Mouse (Mus musculus) heart, adult 2 months (tissue): ENCODE results near the gene Rps6kb2.

Experiments used
- EP300 ChIP-seq: fragments of 200-500 bp; IDR thresholded peaks from 2 replicates; pipeline ENCODE4 v1.6.1; 2011; ENCODE audit warnings: low read depth, low read length, control low read depth; ENCODE audit not compliant: insufficient read depth
- POLR2A ChIP-seq: fragments of 200-500 bp; IDR thresholded peaks from 2 replicates; pipeline ENCODE4 v1.6.1; 2011; ENCODE audit warnings: mild to moderate bottlenecking, low read depth, low read length, control low read depth; ENCODE audit not compliant: insufficient read depth

DNA sequence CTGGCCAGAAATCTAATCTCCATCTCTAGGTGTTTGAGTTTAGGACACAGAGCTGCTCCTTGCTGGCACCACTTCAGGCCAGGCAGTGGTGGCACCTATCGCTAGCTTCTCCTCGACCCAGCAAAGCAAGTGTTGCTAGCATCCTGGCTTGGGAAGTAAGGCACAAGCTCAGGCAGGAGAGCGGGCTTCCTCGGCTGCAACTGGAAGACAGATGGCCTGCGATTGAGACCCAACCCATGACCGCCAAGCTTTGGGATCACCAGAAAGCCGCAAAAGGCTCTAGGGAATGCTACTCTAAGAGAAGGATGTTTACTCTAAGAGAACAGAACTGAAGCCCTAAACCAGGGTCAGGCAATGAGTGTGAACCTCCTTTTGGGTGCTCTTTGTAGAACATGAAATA lies 33.7 kb downstream of the Rps6kb2 start:
- TF ChIP-seq POLR2A (no peak), EP300 (no peak)
